Mouse (Mus musculus) liver, embryonic 16.5 days (tissue): ENCODE data around the gene Paxx. TPM values are rescaled to one million over a fixed set of nuclear protein-coding genes. Genes with fewer than 3 reads are reported as not detected.

Experiments used
- ATAC-seq: fragments of 200-750 bp; cut with Nextera tagmentation; 2 replicates; pipeline ENCODE4 v1.8.0; 2017; ENCODE audit warnings: low read depth, mild to moderate bottlenecking, moderate number of reproducible peaks, moderate library complexity
- H3K27ac ChIP-seq: fragments of 300-500 bp; sonication (generic); 2 replicates; pipeline ENCODE4 v1.5.1; 2014; ENCODE audit warnings: mild to moderate bottlenecking, low read length
- H3K27me3 ChIP-seq: fragments of 300-500 bp; sonication (generic); 2 replicates; pipeline ENCODE4 v1.6.1; 2014; ENCODE audit warnings: low read depth, low read length, mixed read lengths; ENCODE audit not compliant: control insufficient read depth, insufficient read depth
- H3K36me3 ChIP-seq: fragments of 300-500 bp; sonication (generic); 2 replicates; pipeline ENCODE4 v1.6.1; 2014; ENCODE audit warnings: mild to moderate bottlenecking; ENCODE audit not compliant: control insufficient read depth, insufficient read depth
- H3K4me1 ChIP-seq: fragments of 300-500 bp; sonication (generic); 2 replicates; pipeline ENCODE4 v1.6.1; 2014; ENCODE audit warnings: low read depth, low read length, mixed read lengths; ENCODE audit not compliant: control insufficient read depth
- H3K4me2 ChIP-seq: fragments of 300-500 bp; sonication (generic); 2 replicates; pipeline ENCODE4 v1.6.1; 2014; ENCODE audit warnings: low read depth, low read length, mixed read lengths
- H3K4me3 ChIP-seq: fragments of 300-500 bp; sonication (generic); 2 replicates; pipeline ENCODE4 v1.5.1; 2014; ENCODE audit warnings: low read depth, mild to moderate bottlenecking, low read length
- H3K9ac ChIP-seq: fragments of 300-500 bp; sonication (generic); 2 replicates; pipeline ENCODE4 v1.6.1; 2014; ENCODE audit warnings: low read depth, low read length
- H3K9me3 ChIP-seq: fragments of 300-500 bp; sonication (generic); replicated peaks from 2 replicates; pipeline ENCODE4 v1.6.1; 2016; ENCODE audit warnings: low read length; ENCODE audit not compliant: control insufficient read depth
- WGBS: fragments of 180-500 bp; shearing (Covaris S2); extraction: QIAGEN DNeasy Blood & Tissue Kit; methylation state at CpG from one replicate; pipeline ENCODE4 v1.1.7; 2014; ENCODE audit not compliant: insufficient replicate concordance; 5-methylcytosine and 5-hydroxymethylcytosine counted together
- polyA plus RNA-seq: library from polyadenylated mRNA; unstranded; fragments of >200 nt; fragmentation: Nextera tagmentation; extraction: Ambion mirVana; gene quantifications from 2 replicates; pipeline ENCODE4 v1.2.1, GENCODE M21; 2015

Gene Paxx
- polyA plus RNA-seq, 1 experiment from 2014 or later = 10.1 TPM

- Histone ChIP-seq H3K36me3 (no peaks in the 10 kb centered on the region), H3K27me3 (no peaks in the 10 kb centered on the region), H3K4me3 (no peak overlapping the region), H3K4me1 (peaks cover 2% of the 10 kb centered on the region; the same call in 1 of the 2 replicates), H3K4me2 (no peak overlapping the region), H3K9ac (no peak overlapping the region), H3K9me3 (no peaks in the 10 kb centered on the region), H3K27ac (no peak overlapping the region)
- ATAC-seq = no peak
- WGBS = 55% methylated on average over 6 of the region's 6 CpGs
These were observed 27.2 kb upstream of the Paxx start for GRCm38 (mm10) chr2:25487965-25488670.

DNA sequence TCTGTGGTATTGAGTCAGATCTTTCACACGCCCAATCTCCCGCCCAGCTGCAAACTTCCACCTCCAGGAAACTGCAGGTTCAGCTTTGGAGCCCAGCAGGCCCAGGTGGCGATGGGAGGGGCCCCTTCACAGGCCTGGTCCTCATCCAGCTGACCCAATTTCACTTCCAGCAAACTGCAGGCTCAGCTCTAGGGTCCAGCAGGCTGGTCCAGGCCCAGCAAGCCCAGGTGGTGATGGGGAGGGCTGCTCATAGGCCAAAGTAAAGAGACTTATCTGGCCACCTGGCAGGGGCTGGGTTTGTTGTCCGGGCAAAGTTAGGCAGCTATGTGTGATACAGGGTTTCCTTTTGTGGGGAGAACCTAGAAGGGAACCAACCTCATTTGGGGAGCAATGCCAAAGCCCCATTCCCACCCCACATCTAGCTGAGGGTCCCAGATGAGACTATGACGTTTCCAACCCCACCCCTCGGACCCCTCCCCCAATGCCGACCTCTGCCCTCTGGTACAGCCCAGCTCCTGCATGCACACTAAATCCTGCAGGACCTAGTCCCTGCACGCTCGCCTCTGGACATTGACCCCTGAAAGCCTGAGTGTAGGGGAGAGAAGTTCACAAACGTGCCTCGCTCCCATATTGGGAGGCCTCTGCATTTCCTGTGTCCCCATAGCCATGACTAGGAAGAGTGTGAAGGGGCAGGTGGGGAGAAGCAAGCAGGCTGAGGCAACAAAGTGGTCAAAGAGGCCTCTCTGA, 24.2 kb upstream of the Paxx start:
- ATAC-seq = peak; percentile 88
- Histone ChIP-seq H3K9ac (no peak overlapping the region), H3K9me3 (no peaks in the 10 kb centered on the region), H3K4me3 (no peak overlapping the region), H3K27me3 (no peaks in the 10 kb centered on the region), H3K4me2 (no peak overlapping the region), H3K4me1 (peaks cover 2% of the 10 kb centered on the region; the same call in 1 of the 2 replicates), H3K36me3 (no peaks in the 10 kb centered on the region), H3K27ac (peak overlapping the region; percentile 63)
- 52% methylated on average over 11 of the region's 11 CpGs for WGBS

- ATAC-seq = no peak
- H3K36me3 ChIP-seq = no peaks in the 10 kb centered on the region
- no peaks in the 10 kb centered on the region for H3K9me3 ChIP-seq
- no peak overlapping the region for H3K9ac ChIP-seq
- H3K4me2 ChIP-seq = no peak overlapping the region
- H3K27me3 ChIP-seq = no peaks in the 10 kb centered on the region
- no peak overlapping the region for H3K4me3 ChIP-seq
- peaks cover 2% of the 10 kb centered on the region; the same call in 1 of the 2 replicates for H3K4me1 ChIP-seq
- 13% methylated on average over 7 of the region's 7 CpGs for WGBS
- H3K27ac ChIP-seq = no peak overlapping the region
These were observed 22.1 kb upstream of the Paxx start for GRCm38 (mm10) chr2:25482969-25483368.

DNA sequence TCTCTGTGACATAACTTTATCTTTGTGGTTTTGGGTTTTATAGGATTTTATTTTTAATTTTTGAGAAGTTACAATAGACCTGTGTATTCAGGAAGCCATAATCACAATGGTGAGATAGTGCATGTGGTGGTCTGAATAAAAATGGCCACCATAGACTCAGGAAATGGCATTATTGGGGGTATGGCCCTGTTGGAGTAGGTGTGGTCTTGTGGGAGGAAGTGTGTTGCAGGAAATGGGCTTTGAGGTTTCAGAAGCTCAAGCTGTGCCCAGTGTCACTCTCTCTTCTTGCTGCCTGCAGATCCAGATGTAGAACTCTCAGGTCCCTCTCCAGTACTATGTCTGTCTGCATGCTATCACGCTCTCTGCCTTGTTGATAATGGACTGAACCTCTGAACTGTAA, 19.6 kb upstream of the Paxx start:
- no peak overlapping the region for H3K4me2 ChIP-seq
- H3K9ac ChIP-seq = no peak overlapping the region
- no peak overlapping the region for H3K27ac ChIP-seq
- H3K4me3 ChIP-seq = no peak overlapping the region
- no peaks in the 10 kb centered on the region for H3K27me3 ChIP-seq
- H3K36me3 ChIP-seq = no peaks in the 10 kb centered on the region
- H3K4me1 ChIP-seq = 0 out of 2 replicates have a peak, but pooled peaks cover 1% of the 10 kb centered on the region
- no peak for ATAC-seq
- H3K9me3 ChIP-seq = no peaks in the 10 kb centered on the region
- whole genome bisulfite sequencing = 50% methylated on average over 1 of the region's 1 CpGs

- no peak for ATAC-seq
- H3K36me3 ChIP-seq = no peaks in the 10 kb centered on the region
- H3K4me3 ChIP-seq = no peak overlapping the region
- H3K4me2 ChIP-seq = no peak overlapping the region
- WGBS = 52% methylated on average over 10 of the region's 10 CpGs
- no peak overlapping the region for H3K9ac ChIP-seq
- H3K27me3 ChIP-seq = no peaks in the 10 kb centered on the region
- H3K27ac ChIP-seq = no peak overlapping the region
- H3K9me3 ChIP-seq = no peaks in the 10 kb centered on the region
- H3K4me1 ChIP-seq = no peaks in the 10 kb centered on the region
These were observed 18.8 kb upstream of the Paxx start for GRCm38 (mm10) chr2:25479551-25480311.

DNA sequence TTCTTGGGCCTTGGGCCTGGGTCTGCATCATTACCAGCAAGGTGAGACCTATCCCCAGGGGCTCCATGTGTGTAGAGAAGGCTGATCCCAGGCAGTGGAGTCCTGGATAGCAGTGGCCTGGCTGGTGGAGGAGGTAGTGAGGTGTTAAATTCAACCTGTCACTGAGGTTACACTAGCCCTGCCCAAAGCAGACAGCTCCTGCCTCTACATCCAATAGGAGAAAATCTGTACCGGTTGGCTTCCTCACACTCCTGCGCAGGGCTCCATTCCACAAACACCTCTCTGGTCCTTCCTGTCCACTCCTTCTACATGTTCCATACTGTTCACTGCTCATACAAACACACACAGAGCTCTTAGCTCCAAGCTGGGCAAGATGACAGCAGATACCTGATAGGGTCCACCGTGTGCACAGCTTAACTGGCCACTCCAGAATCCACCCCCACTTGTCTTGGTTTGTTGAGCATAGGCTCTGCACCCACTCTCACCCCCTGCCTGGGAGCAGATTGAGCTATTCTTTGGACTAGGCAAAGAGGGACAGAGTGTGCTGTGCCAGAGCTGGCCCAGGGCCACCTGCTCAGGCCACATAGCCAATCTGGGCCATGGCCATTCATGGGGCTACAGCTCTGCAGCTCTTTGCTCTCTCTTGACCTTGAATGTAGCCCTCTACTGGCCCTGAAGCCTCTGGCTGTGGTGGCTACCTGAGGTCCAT, 17.2 kb upstream of the Paxx start:
- H3K36me3 ChIP-seq = no peaks in the 10 kb centered on the region

DNA sequence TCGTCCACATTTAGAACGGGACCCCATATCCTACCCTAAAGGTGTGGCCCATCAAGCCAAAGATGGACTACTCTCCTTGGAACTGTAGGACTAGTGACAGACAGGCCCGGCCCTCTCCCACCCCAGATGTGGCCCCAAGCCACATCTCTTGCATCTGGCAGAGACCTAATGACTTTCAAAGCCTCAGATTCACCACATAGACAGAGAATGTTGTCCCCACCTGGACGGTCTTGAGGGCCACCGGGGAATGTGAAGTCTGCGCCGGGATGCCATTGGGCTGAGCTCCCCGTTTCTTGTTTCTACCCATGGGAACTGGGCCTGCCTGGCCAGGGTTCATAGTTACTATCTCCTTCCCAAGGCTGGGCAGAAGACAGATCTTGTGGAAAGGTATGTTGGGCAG, 16.6 kb upstream of the Paxx start:
- H3K27ac ChIP-seq = no peak overlapping the region
- H3K27me3 ChIP-seq = no peaks in the 10 kb centered on the region
- no peak overlapping the region for H3K9ac ChIP-seq
- no peak for ATAC-seq
- H3K4me2 ChIP-seq = no peak overlapping the region
- H3K9me3 ChIP-seq = no peaks in the 10 kb centered on the region
- H3K4me3 ChIP-seq = no peak overlapping the region
- no peaks in the 10 kb centered on the region for H3K36me3 ChIP-seq
- no peaks in the 10 kb centered on the region for H3K4me1 ChIP-seq
- 65% methylated on average over 8 of the region's 8 CpGs for WGBS

More for the DNA sequence above, 17.2 kb upstream of the Paxx start:
- 80% methylated on average over 3 of the region's 3 CpGs for WGBS
- Histone ChIP-seq H3K27me3 (no peaks in the 10 kb centered on the region), H3K4me3 (no peak overlapping the region), H3K4me2 (no peak overlapping the region), H3K27ac (no peak overlapping the region), H3K9me3 (no peaks in the 10 kb centered on the region), H3K9ac (no peak overlapping the region), H3K4me1 (no peaks in the 10 kb centered on the region)
- ATAC-seq = no peak

- H3K4me3 ChIP-seq = no peak overlapping the region
- no peak overlapping the region for H3K4me2 ChIP-seq
- H3K9ac ChIP-seq = no peak overlapping the region
- no peaks in the 10 kb centered on the region for H3K4me1 ChIP-seq
- WGBS = 56% methylated on average over 2 of the region's 2 CpGs
- H3K27ac ChIP-seq = no peak overlapping the region
- H3K9me3 ChIP-seq = no peaks in the 10 kb centered on the region
- no peaks in the 10 kb centered on the region for H3K36me3 ChIP-seq
- ATAC-seq = no peak
- H3K27me3 ChIP-seq = no peaks in the 10 kb centered on the region
These were observed 11.7 kb upstream of the Paxx start for GRCm38 (mm10) chr2:25472550-25472949.
